Mouse (Mus musculus) heart, postnatal 10 days (tissue): Measurements from ENCODE around the gene Wdr11. TPM values are rescaled to one million over a fixed set of nuclear protein-coding genes. Genes with fewer than 3 reads are reported as not detected.

Source experiments
- DNase-seq, 2 experiments: peaks; one replicate each; pipeline ENCODE4 v3.0.0; 2021
- intact Hi-C: fragments of 180-260 bp; cut with DNase I; formaldehyde crosslinking; loops from one replicate; pipeline ENCODE4 v1.15.1; 2025
- total RNA-seq, 2 experiments: library from RNA; stranded (reverse); gene quantifications; 2 replicates each; pipeline ENCODE4 v1.2.3; 2021

The Wdr11 gene
- total RNA-seq, 2 experiments from 2014 or later, result 26.3 to 28.1 TPM

DNA sequence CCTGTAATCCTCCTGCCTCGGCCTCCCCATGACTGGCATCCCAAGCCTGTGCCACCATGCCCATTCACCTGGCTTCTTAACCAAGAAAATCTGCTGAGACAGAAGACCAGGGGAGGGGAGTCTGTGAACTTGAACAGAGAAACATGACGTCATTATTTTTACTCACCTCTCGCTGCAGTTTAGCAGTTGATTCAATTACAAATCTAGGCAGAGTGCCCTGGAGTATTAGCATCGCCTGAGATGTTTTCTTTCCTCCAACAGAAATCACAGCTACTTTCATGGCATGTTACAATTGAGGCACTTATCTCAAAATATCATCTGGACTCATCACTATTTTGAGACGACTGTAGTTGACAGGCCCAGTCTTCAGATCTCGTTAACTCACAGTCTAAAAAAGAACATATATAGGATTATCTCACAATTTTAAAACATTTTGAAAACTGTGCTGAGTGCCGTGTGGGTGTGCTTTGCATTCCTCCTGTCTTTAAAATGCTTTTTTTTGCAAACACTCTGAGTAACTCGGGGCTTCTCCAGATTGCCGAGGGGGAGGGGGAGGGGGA is 61.3 kb downstream of the Wdr11 start:
- no peak for DNase-seq
- intact Hi-C loops, result loop anchor here (1.0 kb wide), 1 partner anchor 620 kb away; no protein-coding TSS in a partner anchor

- peak; percentile 73 to 86 for DNase-seq
Measured at GRCm38 (mm10) chr7:129653791-129654271, 62.2 kb downstream of the Wdr11 start.

GRCm38 (mm10) chr7:129654923-129655322 is 63.3 kb downstream of the Wdr11 start:
- no peak for DNase-seq
- intact Hi-C loops, result loop anchor here (2.0 kb wide), 1 partner anchor 726 kb away; no protein-coding TSS in a partner anchor

More at GRCm38 (mm10) chr7:129653791-129654271, 62.2 kb downstream of the Wdr11 start:
- intact Hi-C loops, result loop anchor here (1.0 to 2.0 kb wide), 2 partner anchors 619 to 727 kb away; no protein-coding TSS in a partner anchor

GRCm38 (mm10) chr7:129655604-129656226 is 64.1 kb downstream of the Wdr11 start:
- no peak for DNase-seq
- intact Hi-C loops, result loop anchor here (2.0 kb wide), 1 partner anchor 725 kb away; no protein-coding TSS in a partner anchor

DNA sequence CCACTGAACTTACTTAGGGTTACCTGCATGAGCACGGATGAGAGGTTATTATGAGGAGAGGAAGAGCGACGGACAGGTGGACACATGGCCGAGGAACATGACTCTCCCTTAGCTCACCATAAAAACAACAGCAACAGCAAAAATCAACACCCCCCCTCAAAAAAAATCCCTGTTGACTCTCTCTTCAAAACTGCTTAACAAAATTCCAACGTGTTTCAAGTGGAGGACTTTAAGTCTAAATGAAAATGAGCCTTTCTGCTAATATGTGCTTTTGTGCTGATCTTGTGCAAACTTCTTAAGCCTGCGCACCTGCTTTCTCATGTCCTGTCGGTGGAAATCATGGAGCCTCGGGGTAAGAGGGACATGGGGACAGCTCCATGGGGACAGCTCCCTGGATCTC is 66.2 kb downstream of the Wdr11 start:
- no peak for DNase-seq
- intact Hi-C loops, result no loop called here

- intact Hi-C loops, result no loop called here
- no peak for DNase-seq
Measured at GRCm38 (mm10) chr7:129659755-129660154, 68.1 kb downstream of the Wdr11 start.

GRCm38 (mm10) chr7:129660546-129660945 is 68.9 kb downstream of the Wdr11 start:
- no peak for DNase-seq
- intact Hi-C loops, result no loop called here

GRCm38 (mm10) chr7:129662051-129662789 is 70.6 kb downstream of the Wdr11 start:
- DNase-seq, result peak; percentile 32 to 57
- intact Hi-C loops, result no loop called here

DNA sequence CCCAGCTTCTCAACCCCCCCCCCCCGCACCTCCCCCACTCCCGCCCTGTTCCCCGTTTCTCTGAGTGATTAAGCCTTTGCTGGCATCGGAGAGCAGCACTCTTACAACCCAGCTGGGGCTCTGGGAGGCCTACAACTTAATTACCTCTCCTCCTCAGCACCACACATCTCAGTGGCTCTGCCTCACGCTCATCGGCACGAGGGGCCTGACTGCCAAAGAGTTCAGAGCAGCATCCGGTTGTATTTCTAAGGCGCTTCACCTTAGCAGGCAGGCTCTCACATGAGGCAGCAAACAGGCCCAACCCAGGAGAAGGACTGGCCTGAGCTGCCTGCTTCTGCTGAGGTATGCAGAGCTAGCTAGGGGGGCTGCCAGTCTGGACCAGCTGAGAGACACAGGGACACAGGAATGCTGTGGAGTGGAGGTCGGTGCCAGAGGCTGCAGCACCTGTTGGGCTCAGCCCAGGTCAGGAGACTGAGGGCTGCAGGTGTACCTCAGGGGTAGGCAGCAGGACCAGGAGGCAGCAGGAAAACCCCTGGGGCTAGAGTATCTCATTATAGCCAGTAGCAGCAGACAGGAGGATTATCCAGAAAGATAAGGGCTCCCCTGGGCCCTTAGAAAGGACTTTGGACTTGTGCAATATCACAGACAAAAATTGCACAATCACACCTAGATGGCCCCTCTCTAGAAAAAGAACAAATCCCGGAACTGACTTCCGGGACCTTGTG is 72.3 kb downstream of the Wdr11 start:
- no peak for DNase-seq
- intact Hi-C loops, result no loop called here

GRCm38 (mm10) chr7:129665411-129665810 is 73.7 kb downstream of the Wdr11 start:
- intact Hi-C loops, result no loop called here

GRCm38 (mm10) chr7:129665921-129666320 is 74.3 kb downstream of the Wdr11 start:
- intact Hi-C loops, result no loop called here
- no peak for DNase-seq

More at GRCm38 (mm10) chr7:129665411-129665810, 73.7 kb downstream of the Wdr11 start:
- no peak for DNase-seq

DNA sequence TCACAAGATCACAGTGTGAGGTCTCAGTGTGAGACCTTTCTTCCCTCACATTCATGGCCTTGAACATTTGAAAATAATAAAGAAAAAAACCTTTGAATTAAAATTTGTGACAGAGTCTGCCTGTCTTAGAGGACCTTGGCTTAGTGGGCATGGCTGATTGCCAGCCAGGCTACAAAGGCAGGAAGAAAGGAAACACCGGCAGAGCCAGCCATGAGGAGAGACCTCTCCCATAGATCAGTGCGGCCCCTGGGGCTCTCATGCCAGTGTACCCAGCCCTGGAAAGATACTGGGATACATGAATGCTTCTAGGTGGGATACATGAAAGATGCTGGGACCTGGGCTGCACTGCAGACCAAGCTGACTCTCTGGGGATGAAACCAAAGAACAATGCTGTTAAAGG is 74.9 kb downstream of the Wdr11 start:
- intact Hi-C loops, result no loop called here
- no peak for DNase-seq

DNA sequence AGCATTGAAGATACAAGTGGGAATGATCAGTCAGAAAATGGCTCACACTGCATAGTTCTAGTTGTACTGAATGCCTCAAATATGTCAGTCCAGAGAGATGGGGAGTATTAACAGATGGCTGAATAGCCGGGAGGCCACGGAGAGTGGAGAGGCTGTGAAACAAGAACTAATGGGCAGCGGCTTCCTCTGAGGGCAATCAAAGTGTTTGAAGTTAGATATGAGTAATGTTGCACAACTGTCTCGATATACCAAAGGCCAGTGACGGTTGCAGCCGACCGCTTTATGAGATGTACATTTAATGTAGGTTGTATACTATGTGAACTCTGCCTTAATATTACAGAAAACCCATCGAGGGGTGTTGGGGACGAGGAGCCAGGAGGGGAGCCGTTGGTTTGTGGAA is 78.6 kb downstream of the Wdr11 start:
- DNase-seq, result no peak

DNA sequence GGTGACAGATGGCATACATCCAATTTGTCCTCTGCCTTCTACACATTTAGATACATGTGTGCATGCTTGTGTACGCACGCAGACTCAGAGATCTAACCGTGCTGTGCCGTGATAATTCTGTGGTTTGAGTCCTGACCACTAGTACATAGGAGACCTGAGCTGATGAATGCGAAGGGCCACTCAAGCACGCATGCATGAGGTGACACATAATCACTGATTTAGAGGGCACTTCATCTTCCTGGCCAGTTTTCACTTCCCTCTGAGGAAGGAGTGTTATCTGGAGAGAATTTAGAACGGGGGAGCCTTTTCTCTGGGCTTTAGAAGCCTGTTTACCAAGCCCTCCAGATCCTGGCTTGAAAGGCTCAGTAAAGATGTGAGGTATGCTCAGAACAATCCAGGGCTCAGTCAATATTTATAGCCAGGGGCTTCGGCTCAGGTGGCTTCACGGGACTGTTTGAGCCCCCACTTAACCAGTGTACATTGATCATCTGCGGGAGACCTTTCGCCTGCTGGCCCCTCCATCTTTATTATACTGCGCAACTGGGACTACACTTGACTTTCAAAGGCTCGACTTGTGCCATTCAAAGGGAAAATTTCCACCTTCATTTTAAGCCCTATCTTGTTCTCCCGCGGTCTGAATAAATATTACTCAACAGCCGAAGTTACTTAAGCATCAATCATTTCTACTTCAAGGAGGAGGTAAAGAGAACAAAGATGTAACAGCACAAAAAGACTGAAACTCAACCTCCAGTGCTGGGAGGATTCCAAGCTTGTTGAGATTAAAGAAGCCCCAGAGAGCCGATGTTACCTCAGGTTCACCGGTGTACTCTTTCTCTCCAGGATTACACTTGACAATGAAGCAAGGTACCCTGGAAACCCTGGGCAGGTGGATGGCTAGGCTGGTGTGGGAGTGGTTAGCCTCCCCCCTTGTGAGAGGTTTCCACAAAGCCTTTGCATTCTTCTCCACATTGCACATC is 80.3 kb downstream of the Wdr11 start:
- intact Hi-C loops, result no loop called here
- DNase-seq, result no peak

More for the DNA sequence above, 78.6 kb downstream of the Wdr11 start:
- intact Hi-C loops, result no loop called here

DNA sequence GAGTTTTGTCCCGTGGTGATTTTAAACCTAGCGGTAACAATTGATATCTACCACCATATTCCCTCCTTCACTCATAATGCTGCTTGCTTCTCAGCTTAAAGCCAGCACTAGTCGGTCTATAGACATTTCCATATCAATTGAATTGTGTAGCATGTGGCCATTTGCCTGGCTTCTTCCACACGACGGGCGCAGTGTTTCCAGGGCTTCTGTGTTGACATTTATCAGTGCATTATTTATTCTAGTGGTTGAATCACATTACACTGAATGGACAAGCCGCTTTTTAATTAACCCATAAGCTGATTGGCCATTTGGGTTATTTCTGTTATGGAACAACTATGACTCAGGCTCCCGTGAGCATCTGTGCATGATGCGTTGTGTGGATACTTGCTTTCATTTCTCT is 82.1 kb downstream of the Wdr11 start:
- intact Hi-C loops, result no loop called here
- DNase-seq, result no peak

- intact Hi-C loops, result no loop called here
Measured at GRCm38 (mm10) chr7:129674558-129674957, 82.9 kb downstream of the Wdr11 start.

DNA sequence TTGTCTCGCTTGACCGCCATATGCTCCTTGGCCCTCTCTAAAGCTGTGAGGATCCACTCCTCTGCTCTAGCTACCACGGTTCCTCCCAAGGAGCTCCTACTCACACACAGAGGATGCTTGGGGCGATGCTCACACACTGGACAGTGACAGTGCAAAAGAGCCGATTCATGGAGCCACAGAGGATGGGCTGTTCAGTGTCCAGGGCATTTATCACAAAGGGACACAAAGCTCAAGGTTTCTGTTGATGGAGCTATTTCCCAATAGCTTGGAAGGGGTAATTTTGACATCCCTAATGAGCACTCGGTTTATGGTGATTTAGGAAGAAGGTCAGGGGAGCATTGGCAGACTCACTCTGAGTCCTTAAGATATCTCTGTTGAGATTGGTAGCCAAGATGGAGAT is 84.2 kb downstream of the Wdr11 start:
- DNase-seq, result no peak
- intact Hi-C loops, result no loop called here

More at GRCm38 (mm10) chr7:129674558-129674957, 82.9 kb downstream of the Wdr11 start:
- DNase-seq, result no peak

DNA sequence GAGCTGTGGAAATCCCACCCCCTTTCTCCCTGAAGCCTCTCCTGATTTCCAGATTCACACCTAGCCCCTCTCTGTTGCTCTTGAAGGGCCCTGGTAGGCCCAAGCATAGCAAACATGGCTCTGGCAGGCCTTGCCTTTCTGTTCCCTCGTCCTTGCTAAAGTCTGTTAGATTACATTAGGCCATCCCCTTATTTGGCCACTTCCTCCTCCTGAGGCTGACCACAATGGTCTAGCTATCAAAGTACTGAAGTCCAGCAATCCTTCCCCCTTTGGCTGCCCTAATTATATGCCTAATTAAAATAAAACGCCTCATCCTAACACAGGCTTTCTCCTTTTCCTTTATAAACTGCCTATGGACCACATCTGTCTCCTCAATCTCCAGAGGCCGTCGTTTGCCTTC is 85.5 kb downstream of the Wdr11 start:
- DNase-seq, result no peak
- intact Hi-C loops, result no loop called here

GRCm38 (mm10) chr7:129678431-129678830 is 86.8 kb downstream of the Wdr11 start:
- DNase-seq, result no peak
- intact Hi-C loops, result no loop called here

- DNase-seq, result no peak
- intact Hi-C loops, result no loop called here
Measured at GRCm38 (mm10) chr7:129678972-129679371, 87.3 kb downstream of the Wdr11 start.
